8 mouse cellular contexts compared by ENCODE assay signal in the genomic region with DNA sequence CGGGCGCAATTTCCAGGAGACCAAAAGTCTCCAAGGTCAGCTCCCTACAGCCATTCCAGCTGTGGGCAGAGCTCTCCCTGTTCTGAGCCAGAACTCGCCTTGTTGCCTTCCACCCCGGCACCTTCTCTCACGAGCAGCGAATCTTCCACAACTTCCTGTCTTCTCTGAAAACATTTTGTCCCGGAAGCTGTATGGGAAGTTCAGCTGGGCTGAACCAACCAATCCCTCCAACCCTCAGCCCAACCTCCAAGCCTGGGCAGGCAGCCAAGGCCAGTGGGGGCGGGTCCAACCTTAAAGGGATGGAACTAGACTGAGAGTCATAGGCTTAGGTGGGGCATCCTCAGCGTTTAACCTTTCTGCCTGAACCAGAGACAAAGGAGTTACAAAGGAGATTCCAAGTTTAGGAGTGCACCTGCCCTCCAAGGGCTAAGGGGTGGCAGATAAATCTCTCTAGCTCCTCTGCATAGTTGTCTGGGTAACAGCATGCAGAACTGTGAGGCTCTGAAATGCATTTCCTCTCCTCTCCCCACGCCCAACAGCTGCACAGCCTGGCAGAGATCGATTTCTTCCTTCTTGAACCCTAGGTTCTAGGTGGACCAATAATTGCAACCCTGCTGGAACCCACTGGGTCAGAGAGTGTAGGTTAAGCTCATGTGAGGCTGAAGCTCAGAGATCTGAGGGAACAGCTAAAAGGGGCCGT. TPM values are rescaled to one million over a fixed set of nuclear protein-coding genes. Genes with fewer than 3 reads are reported as not detected.
DNase-seq lines count a peak whose midpoint lies in the region; ATAC-seq and TF ChIP-seq lines count a peak whose summit lies in the region.

A gene (minus strand): TSS at position 188 of the 700 bp plus-strand sequence.

- no peaks in the 10 kb centered on the region for H3K36me3 ChIP-seq in kidney, embryonic 15.5 days

- peak within 1 kb of the TSS; percentile 58 for H3K9ac ChIP-seq in kidney, embryonic 15.5 days

- H3K27ac ChIP-seq in bone marrow, adult 2 months (ENCODE audit: control insufficient read depth, insufficient read depth, low read depth, low read length, poor library complexity) = peak within 1 kb of the TSS; percentile 84
- no peak within 1 kb of the TSS for H3K27ac ChIP-seq in embryonic fibroblast, embryonic 13.5 days (ENCODE audit: insufficient read depth, low read length)
- H3K27ac ChIP-seq in kidney, embryonic 15.5 days = peak within 1 kb of the TSS; percentile 84

- peaks cover 2% of the 10 kb centered on the region; the same call in 1 of the 2 replicates for H3K4me1 ChIP-seq in bone marrow, adult 2 months (ENCODE audit: control insufficient read depth, insufficient read depth, low read length)
- 0 out of 2 replicates have a peak, but pooled peaks cover 3% of the 10 kb centered on the region for H3K4me1 ChIP-seq in embryonic fibroblast, embryonic 13.5 days (ENCODE audit: control insufficient read depth, insufficient read depth, low read length)
- H3K4me1 ChIP-seq in kidney, embryonic 15.5 days = peaks cover 15% of the 10 kb centered on the region

- peak; percentile 17; the same call in 1 of the 2 replicates for TF ChIP-seq CTCF in bone marrow, adult 2 months (IDR thresholded peaks at IDR 0.05; ENCODE audit: control insufficient read depth, insufficient read depth, low read length)
- no peak for TF ChIP-seq CTCF in embryonic fibroblast, embryonic 13.5 days (IDR thresholded peaks at IDR 0.05; ENCODE audit: borderline replicate concordance, insufficient read depth, low read length)

- peak; percentile 99 for ATAC-seq in kidney, embryonic 15.5 days (replicated peaks; ENCODE audit: low FRiP score)
- peak; percentile 96 for ATAC-seq in monocyte, adult 5-6 weeks (replicated peaks; ENCODE audit: insufficient number of reproducible peaks, low FRiP score, low TSS enrichment, poor library complexity, severe bottlenecking)

- H3K4me3 ChIP-seq in bone marrow, adult 2 months (replicated peaks; ENCODE audit: control insufficient read depth, low read depth, low read length) = peak within 1 kb of the TSS; percentile 77
- peak within 1 kb of the TSS; percentile 74 for H3K4me3 ChIP-seq in embryonic fibroblast, embryonic 13.5 days (ENCODE audit: insufficient read depth, low read length)
- H3K4me3 ChIP-seq in kidney, embryonic 15.5 days (replicated peaks) = peak within 1 kb of the TSS; percentile 66

- WGBS in bone marrow, adult 2 months = 5% methylated on average over 12 of the region's 12 CpGs
- 22% methylated on average over 12 of the region's 12 CpGs for WGBS in kidney, embryonic 15.5 days

- peak within 1 kb of the TSS; percentile 81 for H3K4me2 ChIP-seq in kidney, embryonic 15.5 days

- H3K9me3 ChIP-seq in kidney, embryonic 15.5 days (replicated peaks) = no peaks in the 10 kb centered on the region

- peak; percentile 65 for TF ChIP-seq POLR2A in bone marrow, adult 2 months (IDR thresholded peaks at IDR 0.05; ENCODE audit: borderline replicate concordance, control insufficient read depth, low read depth, low read length)
- peak; percentile 84 for TF ChIP-seq POLR2A in embryonic fibroblast, embryonic 13.5 days (IDR thresholded peaks at IDR 0.05; ENCODE audit: low read depth, low read length)

- DNase-seq in 416B (ENCODE audit: low read depth) (peak; percentile 96), liver (peak; percentile 88)
- DNase-seq in heart, adult 9 months (ENCODE audit: low spot score in 2 of 2) = peak; percentile 98
- peak; percentile 93 to 95 for DNase-seq in spleen, postnatal 4 days (ENCODE audit: low spot score in 2 of 2)

- H3K27me3 ChIP-seq in kidney, embryonic 15.5 days = no peaks in the 10 kb centered on the region

RNA-seq across cellular contexts. Expression of the gene that starts here (rescaled TPM):
- 43.1 and 46.3 TPM in 2 replicates for polyA plus RNA-seq in bone marrow, adult 2 months (2011; ENCODE audit: insufficient read depth, insufficient read length, low replicate concordance, missing spikeins)
- 10.0 and 14.2 TPM in 2 replicates for polyA plus RNA-seq in embryonic fibroblast, embryonic 13.5 days (2011; ENCODE audit: insufficient read length, low read depth, missing spikeins)
- 10.8 and 13.3 TPM in 2 replicates for polyA plus RNA-seq in kidney, embryonic 15.5 days (2015; fragmentation: Nextera tagmentation; extraction: Ambion mirVana)
- total RNA-seq in monocyte, adult 5-6 weeks (2017) = 25.2 to 40.9 TPM (median 37.7 TPM) in 3 replicates
